8 mouse cellular contexts compared by ENCODE assay signal in genomic region chr13:24938683-24939082, GRCm38 (mm10). TPM values are rescaled to one million over a fixed set of nuclear protein-coding genes. Genes with fewer than 3 reads are reported as not detected.
DNase-seq lines count a peak whose midpoint lies in the region; ATAC-seq and TF ChIP-seq lines count a peak whose summit lies in the region.

No protein-coding gene starts in this region.

- TF ChIP-seq CTCF in heart, postnatal 0 days (IDR thresholded peaks at IDR 0.05; ENCODE audit: low read depth) = peak; percentile 73

- no peak for ATAC-seq in forebrain, embryonic 11.5 days (replicated peaks; ENCODE audit: low FRiP score)
- no peak for ATAC-seq in forebrain, embryonic 12.5 days (ENCODE audit: low FRiP score)
- no peak for ATAC-seq in heart, postnatal 0 days (ENCODE audit: insufficient read depth, low read depth)
- peak; percentile 69 for ATAC-seq in megakaryocyte progenitor cell, adult 5-6 weeks (replicated peaks; ENCODE audit: poor library complexity)

- H3K4me1 ChIP-seq in forebrain, embryonic 11.5 days (replicated peaks; ENCODE audit: control insufficient read depth, insufficient read depth, low read length) = 0 out of 2 replicates have a peak, but pooled peaks cover 2% of the 10 kb centered on the region
- H3K4me1 ChIP-seq in forebrain, embryonic 12.5 days = peaks cover 17% of the 10 kb centered on the region
- H3K4me1 ChIP-seq in heart, postnatal 0 days (ENCODE audit: control insufficient read depth, insufficient read depth) = peaks cover 12% of the 10 kb centered on the region; the same call in 1 of the 2 replicates

- no peaks in the 10 kb centered on the region for H3K36me3 ChIP-seq in forebrain, embryonic 11.5 days (ENCODE audit: control insufficient read depth, insufficient read depth, low read length)
- H3K36me3 ChIP-seq in forebrain, embryonic 12.5 days (replicated peaks) = no peaks in the 10 kb centered on the region
- H3K36me3 ChIP-seq in heart, postnatal 0 days (replicated peaks; ENCODE audit: control insufficient read depth, insufficient read depth, low read length) = no peaks in the 10 kb centered on the region

- no peak overlapping the region for H3K27ac ChIP-seq in forebrain, embryonic 11.5 days (ENCODE audit: low read depth, low read length)
- no peak overlapping the region for H3K27ac ChIP-seq in forebrain, embryonic 12.5 days
- no peak overlapping the region for H3K27ac ChIP-seq in heart, postnatal 0 days (ENCODE audit: low read depth)

- no peaks in the 10 kb centered on the region for H3K27me3 ChIP-seq in forebrain, embryonic 11.5 days (ENCODE audit: control insufficient read depth, insufficient read depth, low read length)
- 0 out of 2 replicates have a peak, but pooled peaks cover 4% of the 10 kb centered on the region for H3K27me3 ChIP-seq in forebrain, embryonic 12.5 days
- H3K27me3 ChIP-seq in heart, postnatal 0 days (ENCODE audit: control insufficient read depth, insufficient read depth, low read length) = no peaks in the 10 kb centered on the region

- TF ChIP-seq EP300 in heart, postnatal 0 days (IDR thresholded peaks at IDR 0.05; ENCODE audit: low read depth) = no peak

- DNase-seq in forebrain, embryonic 11.5 days (ENCODE audit: low spot score) = peak; percentile 81
- DNase-seq in adrenal gland, adult 2 months = peak; percentile 78
- peak; percentile 83 for DNase-seq in embryo, embryonic 10 days (ENCODE audit: low spot score)
- DNase-seq in heart, postnatal 0 days (ENCODE audit: low spot score) = peak; percentile 73
- peak; percentile 62 to 74 for DNase-seq in layer of hippocampus, postnatal 36 days
- peak; percentile 16 to 36 for DNase-seq in spleen, postnatal 14 days (ENCODE audit: low spot score in 2 of 2)

- WGBS in forebrain, embryonic 11.5 days = 28% methylated on average over 9 of the region's 9 CpGs
- 27% methylated on average over 9 of the region's 9 CpGs for WGBS in forebrain, embryonic 12.5 days
- WGBS in heart, postnatal 0 days = 14% methylated on average over 9 of the region's 9 CpGs

- H3K4me3 ChIP-seq in forebrain, embryonic 11.5 days (ENCODE audit: low read depth, low read length) = no peak overlapping the region
- no peak overlapping the region for H3K4me3 ChIP-seq in forebrain, embryonic 12.5 days (replicated peaks)
- H3K4me3 ChIP-seq in heart, postnatal 0 days (ENCODE audit: low read depth, low read length) = no peak overlapping the region

- no peak overlapping the region for H3K9ac ChIP-seq in forebrain, embryonic 11.5 days (ENCODE audit: low read length)
- no peak overlapping the region for H3K9ac ChIP-seq in forebrain, embryonic 12.5 days
- no peak overlapping the region for H3K9ac ChIP-seq in heart, postnatal 0 days (replicated peaks; ENCODE audit: low read depth, low read length)

- no peaks in the 10 kb centered on the region for H3K9me3 ChIP-seq in forebrain, embryonic 11.5 days (ENCODE audit: control insufficient read depth, low read length)
- no peaks in the 10 kb centered on the region for H3K9me3 ChIP-seq in forebrain, embryonic 12.5 days
- H3K9me3 ChIP-seq in heart, postnatal 0 days (replicated peaks; ENCODE audit: control insufficient read depth, low read length) = no peaks in the 10 kb centered on the region

- H3K4me2 ChIP-seq in forebrain, embryonic 11.5 days (ENCODE audit: low read depth, low read length, severe bottlenecking) = no peak overlapping the region
- no peak overlapping the region for H3K4me2 ChIP-seq in forebrain, embryonic 12.5 days
- no peak overlapping the region for H3K4me2 ChIP-seq in heart, postnatal 0 days (ENCODE audit: low read depth, low read length)

RNA-seq across cellular contexts. Expression of gene Aldh5a1, which starts 1.2 kb away (rescaled TPM):
- polyA plus RNA-seq in forebrain, embryonic 11.5 days (2014; fragmentation: Nextera tagmentation; extraction: Ambion mirVana) = 10.4 and 10.5 TPM in 2 replicates
- polyA plus RNA-seq in forebrain, embryonic 12.5 days (2016; fragmentation: Nextera tagmentation; extraction: Ambion mirVana) = 10.6 and 10.9 TPM in 2 replicates
- 10 to 100 TPM; 16.2 to 17.7 TPM for total RNA-seq in adrenal gland, adult 2 months (2021)
- polyA plus RNA-seq in adrenal gland, adult 2 months (2012; rRNA removed) = 18.5 and 21.4 TPM in 2 replicates
- 24.8 and 27.7 TPM in 2 replicates for total RNA-seq in heart, postnatal 0 days (2014; rRNA removed; ENCODE audit: low replicate concordance)
- polyA plus RNA-seq in heart, postnatal 0 days (2015; fragmentation: Nextera tagmentation; extraction: Ambion mirVana) = 11.2 and 11.6 TPM in 2 replicates
- total RNA-seq in layer of hippocampus, postnatal 36 days (2021) = 10 to 100 TPM; 60.9 to 64.0 TPM
- total RNA-seq in megakaryocyte progenitor cell, adult 5-6 weeks (2015) = 1.2 and 2.3 TPM in 2 replicates
- 1.6 and 2.4 TPM in 2 replicates for total RNA-seq in megakaryocyte progenitor cell, adult 5-6 weeks (2017)

RNA-seq across cellular contexts. Expression of gene Gpld1, which starts 4.3 kb away (rescaled TPM):
- polyA plus RNA-seq in forebrain, embryonic 11.5 days (2014; fragmentation: Nextera tagmentation; extraction: Ambion mirVana) = 0.44 and 0.87 TPM in 2 replicates
- polyA plus RNA-seq in forebrain, embryonic 12.5 days (2016; fragmentation: Nextera tagmentation; extraction: Ambion mirVana) = 0.41 and 0.64 TPM in 2 replicates
- total RNA-seq in adrenal gland, adult 2 months (2021) = 1 to 10 TPM; 2.9 to 5.4 TPM
- polyA plus RNA-seq in adrenal gland, adult 2 months (2012; rRNA removed) = 1.6 and 1.9 TPM in 2 replicates
- 0.04 and 0.58 TPM in 2 replicates for total RNA-seq in heart, postnatal 0 days (2014; rRNA removed; ENCODE audit: low replicate concordance)
- 0.19 and 0.40 TPM in 2 replicates for polyA plus RNA-seq in heart, postnatal 0 days (2015; fragmentation: Nextera tagmentation; extraction: Ambion mirVana)
- total RNA-seq in layer of hippocampus, postnatal 36 days (2021) = 10 to 100 TPM; 15.5 to 17.3 TPM
- total RNA-seq in megakaryocyte progenitor cell, adult 5-6 weeks (2015) = 0.07 and 0.27 TPM in 2 replicates
- 0.29 and 0.68 TPM in 2 replicates for total RNA-seq in megakaryocyte progenitor cell, adult 5-6 weeks (2017)

Comparison
In these comparisons a context has a peak if more than half of its experiments do, and no peak if none do; other contexts are left out.
1. DNase-seq: peak in every context shown above with its lines; median percentile 83 in embryo, embryonic 10 days; 81 in forebrain, embryonic 11.5 days; 78 in adrenal gland, adult 2 months; 73 in heart, postnatal 0 days; 68 in layer of hippocampus, postnatal 36 days; 26 in spleen, postnatal 14 days.